Mouse (Mus musculus) hindlimb bud, embryonic 11.5 days (tissue): Measurements from ENCODE around the gene Fggy.

Experiments
- DNase-seq: peaks from one replicate; pipeline ENCODE4 v3.0.0-alpha.2; 2012; ENCODE audit warnings: low read depth, low spot score; ENCODE audit errors: extremely low spot score

Gene Fggy

GRCm38 (mm10) chr4:95723615-95724014 lies 166.3 kb downstream of the Fggy start:
- no peak for DNase-seq

DNA sequence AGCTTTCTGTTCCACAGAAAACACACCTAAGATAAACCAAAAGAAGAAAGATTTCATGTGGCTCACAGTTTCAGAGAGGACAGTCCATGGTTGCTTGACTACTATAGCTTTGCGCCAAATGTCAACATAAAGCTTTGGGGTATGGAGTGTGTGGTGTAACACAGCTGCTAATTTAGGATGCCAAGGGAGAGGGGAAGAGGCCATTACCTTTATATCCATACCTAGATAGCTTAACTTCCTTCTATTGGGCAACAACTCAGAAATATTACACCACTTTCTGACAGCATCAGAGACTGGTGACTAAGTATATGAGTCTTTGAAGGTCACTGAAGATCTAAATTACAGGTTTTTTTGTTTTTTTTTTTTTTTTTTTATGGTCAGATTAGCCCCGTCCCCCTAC lies 169.1 kb downstream of the Fggy start:
- DNase-seq, result no peak

- no peak for DNase-seq
These were observed 172.0 kb downstream of the Fggy start for GRCm38 (mm10) chr4:95729142-95729826.

- no peak for DNase-seq
These were observed 173.8 kb downstream of the Fggy start for GRCm38 (mm10) chr4:95731110-95731509.

DNA sequence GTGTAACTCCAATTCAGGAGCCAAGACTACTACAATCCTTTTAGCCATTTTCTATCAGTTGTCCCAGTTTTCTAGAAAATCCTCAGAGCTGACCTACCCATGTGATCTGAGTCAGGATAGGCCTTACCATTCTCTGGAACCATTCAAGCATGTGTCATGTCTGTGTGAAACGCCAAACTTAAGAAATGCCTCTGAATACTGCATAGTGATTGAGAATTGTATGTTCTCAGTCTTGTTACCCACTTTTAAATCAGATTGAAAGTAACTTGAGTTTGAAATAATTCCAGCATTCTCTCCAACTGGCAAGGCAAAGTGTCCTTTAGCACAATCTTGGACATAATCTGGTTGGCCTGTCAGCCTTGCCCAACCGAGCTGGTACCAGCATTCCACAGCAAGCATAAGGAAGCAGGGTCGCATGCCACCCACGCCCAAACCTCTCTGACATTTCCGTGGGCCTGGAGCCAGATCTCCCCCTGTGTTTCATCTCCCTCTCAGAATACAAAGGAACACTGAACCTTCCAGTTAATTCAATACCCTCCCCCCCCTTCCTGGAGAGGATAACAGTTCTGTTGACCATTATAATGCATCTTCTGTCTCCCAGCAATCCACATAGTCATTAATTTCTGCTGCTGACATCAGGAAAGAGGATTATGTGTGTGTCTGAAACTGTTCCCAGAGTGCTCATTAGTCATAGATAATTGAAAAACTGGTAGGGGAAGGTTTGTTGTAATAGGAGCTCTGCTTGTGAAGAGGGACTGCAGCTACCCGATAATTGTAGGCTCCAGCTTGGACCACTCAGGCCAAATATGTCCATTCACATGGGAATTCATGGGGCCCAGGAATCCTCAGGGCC lies 176.3 kb downstream of the Fggy start:
- DNase-seq, result peak; percentile 12

DNA sequence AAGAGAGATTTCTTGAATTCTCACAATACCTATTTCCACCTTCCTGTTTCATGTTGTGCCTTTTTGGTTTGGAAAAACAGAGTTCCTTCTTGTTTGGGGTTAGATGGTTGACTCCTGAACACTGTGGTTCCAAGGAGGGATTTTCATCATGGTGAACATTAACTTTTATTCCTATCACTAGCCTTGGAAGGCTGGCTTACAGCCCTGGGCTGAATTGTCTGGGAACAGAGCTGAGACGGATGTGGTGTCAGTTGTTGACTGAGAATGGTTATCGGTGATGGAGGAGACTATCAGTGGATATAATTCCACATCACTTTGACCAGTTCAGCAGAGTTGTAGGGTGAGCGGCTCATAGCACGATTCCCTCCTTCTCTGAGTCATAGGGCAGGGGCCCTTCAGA lies 178.7 kb downstream of the Fggy start:
- no peak for DNase-seq

DNA sequence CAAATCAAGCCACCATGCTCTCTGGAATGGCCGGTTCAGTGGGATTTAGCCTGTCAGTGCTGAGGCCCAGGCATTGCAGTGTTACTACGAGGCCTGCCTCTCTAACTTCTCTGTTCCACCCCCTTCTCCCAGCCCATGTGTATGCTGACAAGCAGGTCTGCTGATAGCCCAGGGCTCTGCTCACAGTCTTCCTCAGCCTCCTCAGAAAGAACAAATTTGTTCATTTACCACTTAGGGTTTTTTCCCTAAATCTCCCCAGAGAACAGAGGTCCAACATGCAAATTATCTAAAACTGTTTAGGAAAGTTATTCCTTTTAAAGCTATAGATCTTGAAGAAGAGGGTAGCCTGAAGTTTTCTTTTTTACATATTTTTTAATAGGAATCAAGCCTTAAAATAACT lies 179.4 kb downstream of the Fggy start:
- no peak for DNase-seq

DNA sequence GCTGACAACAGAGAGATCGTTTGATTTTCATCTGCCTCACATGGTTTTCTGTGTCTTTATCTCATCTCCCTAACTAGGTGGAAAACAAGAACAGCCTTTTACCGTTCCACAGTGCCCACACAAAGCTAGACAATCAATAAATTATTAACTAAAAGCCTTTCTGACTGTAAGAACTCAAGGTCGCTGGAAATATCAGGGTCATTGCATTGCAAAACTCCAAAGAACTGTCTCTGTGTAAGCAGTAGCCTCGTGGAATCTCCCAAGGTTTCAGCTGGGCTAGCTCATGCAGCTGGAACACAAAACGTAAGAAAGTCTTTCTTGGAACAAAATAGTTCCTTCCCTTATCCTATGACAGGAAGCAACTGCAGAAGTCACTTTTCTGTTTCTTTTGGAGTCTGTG lies 180.9 kb downstream of the Fggy start:
- no peak for DNase-seq

DNA sequence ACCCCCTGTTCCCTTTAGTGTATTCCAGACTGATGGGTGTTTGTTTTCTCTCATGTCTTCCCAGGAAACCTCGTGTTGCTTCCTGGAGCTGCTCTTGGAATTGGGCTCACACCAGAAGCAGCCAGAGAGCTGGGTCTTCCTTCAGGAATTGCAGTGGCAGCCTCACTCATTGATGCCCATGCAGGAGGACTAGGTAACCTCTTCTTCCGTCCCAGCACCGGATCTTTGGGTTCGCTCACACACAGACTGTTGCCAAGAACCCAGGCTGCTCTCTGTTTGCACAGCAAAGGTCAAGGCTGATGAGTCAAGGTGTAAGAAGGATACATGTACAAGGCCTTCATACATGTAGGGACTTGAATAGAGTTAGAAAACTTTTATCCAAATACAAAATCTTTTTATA lies 181.4 kb downstream of the Fggy start:
- DNase-seq, result no peak

DNA sequence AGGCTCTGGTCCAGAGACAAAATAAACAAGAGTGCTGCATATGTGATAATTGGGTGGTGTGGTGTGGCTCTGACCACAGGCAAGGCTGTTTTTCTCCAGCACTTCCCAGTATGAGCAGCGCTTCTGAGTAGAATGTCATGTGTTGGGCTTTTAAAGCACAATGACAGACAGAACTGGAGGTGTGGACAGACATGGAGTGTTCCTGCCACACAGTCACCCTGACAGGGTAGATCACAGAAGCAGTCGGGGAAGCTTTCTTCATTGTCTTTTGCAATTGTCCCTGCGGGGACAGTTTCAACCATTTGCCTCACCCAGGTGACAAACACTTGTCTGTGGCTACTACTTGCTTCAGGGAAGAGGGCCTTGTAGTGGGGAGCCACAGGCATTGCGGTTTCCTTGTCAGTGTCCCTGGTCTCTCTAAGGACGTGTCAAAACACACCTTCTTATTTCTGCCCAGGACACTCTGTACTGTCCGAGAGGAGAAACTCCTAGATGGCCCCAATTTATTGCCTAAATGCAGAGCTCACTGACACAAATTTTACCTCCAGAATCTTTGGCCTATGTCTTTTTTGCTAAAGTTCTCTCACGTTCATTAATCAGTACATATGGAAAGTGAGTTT lies 183.9 kb downstream of the Fggy start:
- no peak for DNase-seq

- DNase-seq, result no peak
These were observed 185.7 kb downstream of the Fggy start for GRCm38 (mm10) chr4:95742986-95743385.

GRCm38 (mm10) chr4:95746954-95747353 lies 189.6 kb downstream of the Fggy start:
- no peak for DNase-seq

DNA sequence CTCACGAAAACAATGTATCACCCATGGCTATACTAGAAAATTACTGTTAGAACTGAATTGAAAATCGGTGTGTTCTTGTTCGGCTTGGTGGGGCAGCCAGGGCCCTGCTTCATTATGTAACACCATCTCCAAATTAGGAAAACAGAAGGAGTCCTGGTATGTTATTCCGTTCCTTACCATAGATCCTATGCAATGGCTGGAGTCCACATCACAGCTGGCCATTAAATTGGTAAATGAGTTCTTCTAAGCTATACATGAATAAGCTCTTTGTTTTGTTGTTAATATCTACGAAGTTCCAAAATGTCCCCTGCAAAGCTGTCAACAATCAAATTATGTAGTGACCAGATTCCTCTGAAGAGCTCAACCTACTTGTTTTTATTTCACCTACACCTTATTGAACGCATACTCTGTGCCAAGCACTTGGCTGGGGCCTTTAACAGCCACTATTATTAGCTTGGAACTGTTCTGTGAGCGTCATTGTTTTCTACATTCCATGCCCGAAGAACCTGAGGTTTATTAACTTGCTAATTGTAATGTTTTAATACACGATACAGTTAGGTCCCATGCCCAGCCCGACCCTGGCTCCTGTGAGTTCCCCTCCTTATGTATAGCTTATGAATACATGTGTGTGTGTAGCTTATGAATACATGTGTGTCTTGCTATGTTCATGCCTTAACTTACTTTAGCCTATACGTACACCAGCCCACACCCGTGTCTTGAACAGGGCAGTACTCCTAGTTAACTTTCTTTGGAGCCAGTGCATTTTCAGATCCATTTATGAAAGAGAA lies 190.3 kb downstream of the Fggy start:
- DNase-seq, result no peak

- no peak for DNase-seq
These were observed 192.9 kb downstream of the Fggy start for GRCm38 (mm10) chr4:95750186-95750585.

DNA sequence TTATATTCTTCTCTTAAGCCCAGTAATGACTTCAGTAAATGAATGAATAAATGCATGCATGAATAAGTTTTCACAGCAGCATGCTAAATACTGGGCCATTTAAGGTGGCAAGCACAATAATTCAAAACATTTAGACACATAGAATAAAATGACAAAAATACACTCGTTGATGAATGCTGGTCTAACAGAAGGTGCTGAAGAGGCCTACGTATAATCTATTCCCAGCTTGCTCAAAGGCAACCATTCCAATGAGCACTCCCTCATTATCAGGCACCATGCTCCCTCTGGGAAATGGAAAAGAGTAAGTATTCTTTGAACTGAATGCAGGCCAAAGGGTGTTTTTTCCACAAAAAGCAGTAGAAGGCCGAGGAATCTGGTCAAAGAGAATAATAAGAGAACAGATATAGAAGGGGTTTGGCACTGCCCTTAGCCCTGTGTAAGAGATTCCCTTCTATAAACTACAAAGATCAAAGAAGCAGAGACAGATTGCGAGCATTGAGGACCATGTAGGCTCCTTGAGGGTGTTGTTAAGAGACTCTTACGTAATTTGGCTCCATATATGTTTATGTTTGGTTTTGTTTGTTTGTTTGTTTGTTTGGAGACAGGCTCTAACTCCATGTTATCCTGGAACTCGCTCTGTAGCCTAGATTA lies 195.4 kb downstream of the Fggy start:
- DNase-seq, result no peak

GRCm38 (mm10) chr4:95759027-95759731 lies 201.9 kb downstream of the Fggy start:
- no peak for DNase-seq

DNA sequence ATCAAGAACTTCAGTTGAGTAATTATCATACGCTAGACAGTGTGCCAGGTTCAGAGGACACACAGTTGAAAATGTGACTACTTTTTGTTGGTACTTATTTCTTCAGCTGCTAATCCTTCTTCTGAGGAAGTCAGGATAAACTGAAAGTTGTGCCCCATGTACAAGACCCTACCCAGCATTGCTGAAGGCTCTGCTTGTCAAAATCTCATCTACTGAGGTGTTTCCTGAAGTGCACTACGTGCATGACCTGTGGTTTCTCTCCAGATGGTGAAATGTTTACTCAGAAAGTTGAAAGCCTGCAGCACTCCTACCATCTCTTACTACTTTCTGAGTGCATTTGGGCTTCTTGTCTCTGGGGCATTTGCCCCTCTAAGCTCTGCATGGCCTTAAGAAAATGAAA lies 208.1 kb downstream of the Fggy start:
- no peak for DNase-seq

- no peak for DNase-seq
These were observed 213.2 kb downstream of the Fggy start for GRCm38 (mm10) chr4:95770469-95770868.

GRCm38 (mm10) chr4:95771542-95771941 lies 214.2 kb downstream of the Fggy start:
- DNase-seq, result no peak

GRCm38 (mm10) chr4:95771945-95772344 lies 214.6 kb downstream of the Fggy start:
- no peak for DNase-seq
